Mouse (Mus musculus) forebrain, embryonic 15.5 days (tissue): Measurements from ENCODE around the gene Tenm4. TPM values are rescaled to one million over a fixed set of nuclear protein-coding genes. Genes with fewer than 3 reads are reported as not detected.

Source experiments
- ATAC-seq: fragments of 200-750 bp; cut with Nextera tagmentation; replicated peaks from 2 replicates; pipeline ENCODE4 v1.8.0; 2017; ENCODE audit warnings: mild to moderate bottlenecking, moderate TSS enrichment, moderate library complexity
- H3K27ac ChIP-seq: fragments of 300-500 bp; sonication (generic); replicated peaks from 2 replicates; pipeline ENCODE4 v1.5.1; 2015; ENCODE audit warnings: mild to moderate bottlenecking, inconsistent platforms
- H3K27me3 ChIP-seq: fragments of 300-500 bp; sonication (generic); 2 replicates; pipeline ENCODE4 v1.6.1; 2015; ENCODE audit warnings: inconsistent platforms
- H3K36me3 ChIP-seq: fragments of 300-500 bp; sonication (generic); 2 replicates; pipeline ENCODE4 v1.6.1; 2015; ENCODE audit warnings: mild to moderate bottlenecking, inconsistent platforms
- H3K4me1 ChIP-seq: fragments of 300-500 bp; sonication (generic); 2 replicates; pipeline ENCODE4 v1.6.1; 2015; ENCODE audit warnings: inconsistent platforms
- H3K4me2 ChIP-seq: fragments of 300-500 bp; sonication (generic); replicated peaks from 2 replicates; pipeline ENCODE4 v1.6.1; 2015; ENCODE audit warnings: mild to moderate bottlenecking, inconsistent platforms
- H3K4me3 ChIP-seq: fragments of 300-500 bp; sonication (generic); 2 replicates; pipeline ENCODE4 v1.5.1; 2015; ENCODE audit warnings: mild to moderate bottlenecking, inconsistent platforms
- H3K9ac ChIP-seq: fragments of 300-500 bp; sonication (generic); replicated peaks from 2 replicates; pipeline ENCODE4 v1.6.1; 2015; ENCODE audit warnings: mild to moderate bottlenecking, inconsistent platforms
- H3K9me3 ChIP-seq: fragments of 300-500 bp; sonication (generic); 2 replicates; pipeline ENCODE4 v1.6.1; 2016; ENCODE audit warnings: inconsistent platforms
- WGBS: fragments of 180-500 bp; shearing (Covaris S2); methylation state at CpG from one replicate; pipeline ENCODE4 v1.1.7; 2015; ENCODE audit warnings: mixed read lengths; 5-methylcytosine and 5-hydroxymethylcytosine counted together
- polyA plus RNA-seq: library from polyadenylated mRNA; unstranded; fragments of >200 nt; fragmentation: Nextera tagmentation; extraction: Ambion mirVana; gene quantifications from 2 replicates; pipeline ENCODE4 v1.2.1, GENCODE M21; 2015

The Tenm4 gene
- polyA plus RNA-seq, 1 experiment from 2014 or later: 103 TPM

- ATAC-seq: no peak
- WGBS: 78% methylated on average over 8 of the region's 8 CpGs
Measured at GRCm38 (mm10) chr7:96708968-96709367, 537.9 kb downstream of the Tenm4 start.

DNA sequence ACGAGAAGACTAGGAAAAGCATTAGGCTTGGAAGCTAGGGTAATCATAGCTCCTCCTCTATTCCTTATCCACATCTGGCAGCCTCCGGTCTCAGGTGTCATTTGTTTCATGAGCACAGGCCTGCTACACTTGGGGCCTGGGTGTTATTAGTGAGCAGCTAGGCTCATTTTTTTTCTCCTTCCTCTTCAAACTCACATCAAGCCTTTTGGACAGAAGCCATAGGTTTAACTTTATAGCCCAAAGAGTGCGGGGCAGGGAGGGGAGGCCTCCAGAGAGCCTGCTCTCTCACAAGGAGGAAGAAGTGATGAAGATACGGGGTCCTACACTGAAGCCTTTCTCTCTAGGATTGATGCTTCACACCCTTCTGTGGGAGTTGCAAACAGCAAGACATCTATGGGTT is 538.8 kb downstream of the Tenm4 start:
- ATAC-seq: no peak
- H3K36me3 ChIP-seq: 0 out of 2 replicates have a peak, but pooled peaks cover 5% of the 10 kb centered on the region
- no peaks in the 10 kb centered on the region for H3K27me3 ChIP-seq
- H3K9me3 ChIP-seq: no peaks in the 10 kb centered on the region
- H3K4me2 ChIP-seq: no peak overlapping the region
- no peak overlapping the region for H3K9ac ChIP-seq
- 87% methylated on average over 4 of the region's 4 CpGs for WGBS
- no peak overlapping the region for H3K27ac ChIP-seq
- H3K4me1 ChIP-seq: peaks cover 3% of the 10 kb centered on the region; the same call in 1 of the 2 replicates
- no peak overlapping the region for H3K4me3 ChIP-seq

More at GRCm38 (mm10) chr7:96708968-96709367, 537.9 kb downstream of the Tenm4 start:
- Histone ChIP-seq H3K27ac (no peak overlapping the region), H3K4me2 (no peak overlapping the region), H3K36me3 (0 out of 2 replicates have a peak, but pooled peaks cover 13% of the 10 kb centered on the region), H3K27me3 (no peaks in the 10 kb centered on the region), H3K4me1 (peaks cover 3% of the 10 kb centered on the region; the same call in 1 of the 2 replicates), H3K4me3 (no peak overlapping the region), H3K9ac (no peak overlapping the region), H3K9me3 (no peaks in the 10 kb centered on the region)

GRCm38 (mm10) chr7:96710658-96711071 is 539.6 kb downstream of the Tenm4 start:
- Histone ChIP-seq H3K27ac (no peak overlapping the region), H3K4me2 (no peak overlapping the region), H3K36me3 (peaks cover 6% of the 10 kb centered on the region; the same call in 1 of the 2 replicates), H3K4me3 (no peak overlapping the region), H3K4me1 (peaks cover 3% of the 10 kb centered on the region; the same call in 1 of the 2 replicates), H3K9me3 (no peaks in the 10 kb centered on the region), H3K9ac (no peak overlapping the region), H3K27me3 (no peaks in the 10 kb centered on the region)
- WGBS: 48% methylated on average over 1 of the region's 1 CpGs
- ATAC-seq: no peak

GRCm38 (mm10) chr7:96712876-96713275 is 541.8 kb downstream of the Tenm4 start:
- no peak overlapping the region for H3K9ac ChIP-seq
- ATAC-seq: no peak

GRCm38 (mm10) chr7:96716911-96717310 is 545.9 kb downstream of the Tenm4 start:
- no peak for ATAC-seq
- 87% methylated on average over 4 of the region's 4 CpGs for WGBS
- peaks cover 38% of the 10 kb centered on the region for H3K4me1 ChIP-seq
- H3K27me3 ChIP-seq: no peaks in the 10 kb centered on the region
- H3K27ac ChIP-seq: no peak overlapping the region
- H3K9me3 ChIP-seq: no peaks in the 10 kb centered on the region
- no peak overlapping the region for H3K4me2 ChIP-seq
- no peak overlapping the region for H3K9ac ChIP-seq
- H3K4me3 ChIP-seq: no peak overlapping the region
- H3K36me3 ChIP-seq: peaks cover 6% of the 10 kb centered on the region; the same call in 1 of the 2 replicates

More at GRCm38 (mm10) chr7:96712876-96713275, 541.8 kb downstream of the Tenm4 start:
- H3K4me1 ChIP-seq: peaks cover 5% of the 10 kb centered on the region; the same call in 1 of the 2 replicates
- no peak overlapping the region for H3K4me3 ChIP-seq
- no peaks in the 10 kb centered on the region for H3K9me3 ChIP-seq
- no peaks in the 10 kb centered on the region for H3K27me3 ChIP-seq
- H3K4me2 ChIP-seq: no peak overlapping the region
- H3K36me3 ChIP-seq: peaks cover 6% of the 10 kb centered on the region; the same call in 1 of the 2 replicates
- H3K27ac ChIP-seq: no peak overlapping the region

DNA sequence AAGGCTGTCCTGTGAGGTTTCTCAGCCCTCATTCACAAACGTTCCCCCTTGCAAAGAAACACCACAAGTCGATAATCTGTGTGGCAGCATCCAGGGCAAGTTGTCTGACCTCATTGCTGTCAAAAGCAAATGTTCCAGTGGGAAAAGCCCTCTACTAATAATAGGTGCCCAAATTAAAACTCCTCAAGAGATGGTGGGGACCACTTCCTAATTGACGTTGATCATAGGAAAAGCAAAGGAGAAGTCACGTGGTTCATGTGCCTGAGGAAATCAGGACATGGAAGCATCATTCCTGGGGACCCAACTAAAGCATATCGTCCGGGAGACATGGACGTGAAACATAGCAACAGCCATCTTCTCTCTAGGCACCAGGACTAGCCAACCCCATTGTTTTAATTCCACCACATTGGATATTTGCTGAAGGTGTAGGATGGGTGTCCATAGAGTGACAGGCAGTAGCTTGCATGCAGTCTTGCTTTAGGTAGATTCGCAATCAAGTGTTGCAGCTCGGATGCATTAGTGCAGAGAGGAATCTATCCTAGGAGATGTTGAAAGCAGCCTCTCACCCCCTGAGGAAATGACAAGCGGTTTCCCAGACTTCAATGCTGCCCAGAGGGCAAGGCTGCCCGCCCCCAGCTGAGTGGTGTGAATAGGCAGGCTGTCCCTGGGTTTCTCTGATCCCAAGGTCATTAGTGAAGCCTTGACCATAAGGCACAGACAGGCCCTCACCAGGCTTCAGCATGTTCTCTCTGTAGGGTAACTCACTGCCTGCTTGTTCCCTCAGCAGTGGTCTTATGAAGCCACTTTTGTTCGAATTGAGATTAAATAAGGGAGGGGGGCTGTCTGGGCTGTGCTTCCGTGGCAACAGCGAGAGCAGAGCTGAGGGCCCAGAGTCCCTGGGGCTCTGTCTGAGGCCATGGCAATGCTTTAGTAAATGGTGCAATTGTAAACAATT is 547.4 kb downstream of the Tenm4 start:
- Histone ChIP-seq H3K9ac (0 out of 2 replicates have a peak overlapping the region, but pooled peaks have one; percentile 7), H3K36me3 (peaks cover 6% of the 10 kb centered on the region; the same call in 1 of the 2 replicates), H3K4me1 (peaks cover 38% of the 10 kb centered on the region), H3K4me2 (no peak overlapping the region), H3K9me3 (no peaks in the 10 kb centered on the region), H3K27ac (peak overlapping the region; percentile 78), H3K4me3 (no peak overlapping the region), H3K27me3 (no peaks in the 10 kb centered on the region)
- peak; percentile 81 for ATAC-seq
- 18% methylated on average over 14 of the region's 14 CpGs for WGBS

GRCm38 (mm10) chr7:96719926-96720325 is 548.9 kb downstream of the Tenm4 start:
- no peaks in the 10 kb centered on the region for H3K27me3 ChIP-seq
- no peak overlapping the region for H3K4me2 ChIP-seq
- H3K9me3 ChIP-seq: no peaks in the 10 kb centered on the region
- ATAC-seq: no peak
- H3K9ac ChIP-seq: no peak overlapping the region
- H3K4me3 ChIP-seq: no peak overlapping the region
- WGBS: 30% methylated on average over 1 of the region's 1 CpGs
- peaks cover 38% of the 10 kb centered on the region for H3K4me1 ChIP-seq
- H3K36me3 ChIP-seq: peaks cover 11% of the 10 kb centered on the region; the same call in 1 of the 2 replicates
- H3K27ac ChIP-seq: peak overlapping the region; percentile 78

GRCm38 (mm10) chr7:96720465-96720864 is 549.4 kb downstream of the Tenm4 start:
- H3K27me3 ChIP-seq: no peaks in the 10 kb centered on the region
- peak; percentile 50 for ATAC-seq
- peaks cover 6% of the 10 kb centered on the region; the same call in 1 of the 2 replicates for H3K36me3 ChIP-seq
- H3K4me2 ChIP-seq: no peak overlapping the region
- no peaks in the 10 kb centered on the region for H3K9me3 ChIP-seq
- no peak overlapping the region for H3K9ac ChIP-seq
- H3K4me1 ChIP-seq: peaks cover 38% of the 10 kb centered on the region
- H3K27ac ChIP-seq: peak overlapping the region; percentile 78
- H3K4me3 ChIP-seq: no peak overlapping the region
- 12% methylated on average over 5 of the region's 5 CpGs for WGBS

- no peak overlapping the region for H3K4me2 ChIP-seq
- no peak overlapping the region for H3K27ac ChIP-seq
- ATAC-seq: no peak
- H3K36me3 ChIP-seq: peaks cover 6% of the 10 kb centered on the region; the same call in 1 of the 2 replicates
- no peaks in the 10 kb centered on the region for H3K9me3 ChIP-seq
- H3K27me3 ChIP-seq: no peaks in the 10 kb centered on the region
- H3K9ac ChIP-seq: no peak overlapping the region
- no peak overlapping the region for H3K4me3 ChIP-seq
- peaks cover 37% of the 10 kb centered on the region for H3K4me1 ChIP-seq
- WGBS: 64% methylated on average over 3 of the region's 3 CpGs
Measured at GRCm38 (mm10) chr7:96722796-96723195, 551.8 kb downstream of the Tenm4 start.

DNA sequence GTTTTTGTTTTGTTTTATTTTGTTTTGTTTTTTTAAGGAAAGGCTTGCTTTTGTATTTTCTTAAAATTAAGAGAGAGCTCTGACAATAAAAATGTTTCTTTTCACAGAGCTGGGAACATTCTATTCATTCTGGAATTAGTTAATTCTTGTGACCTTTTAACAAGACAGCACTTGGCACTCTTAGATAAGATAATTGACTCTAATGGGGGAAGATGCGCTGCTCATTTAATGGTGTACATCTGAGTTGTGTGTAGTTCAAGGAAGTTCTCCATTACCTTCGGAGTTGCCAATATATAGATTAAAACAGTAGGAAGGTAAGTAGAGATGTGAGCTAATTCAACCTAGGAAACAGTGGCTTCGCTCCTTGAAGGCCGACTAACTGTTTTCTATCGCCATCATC is 554.6 kb downstream of the Tenm4 start:
- Histone ChIP-seq H3K4me3 (no peak overlapping the region), H3K9me3 (no peaks in the 10 kb centered on the region), H3K4me1 (peaks cover 9% of the 10 kb centered on the region), H3K27ac (no peak overlapping the region), H3K4me2 (no peak overlapping the region), H3K27me3 (no peaks in the 10 kb centered on the region), H3K9ac (no peak overlapping the region), H3K36me3 (peaks cover 15% of the 10 kb centered on the region; the same call in 1 of the 2 replicates)
- 91% methylated on average over 5 of the region's 5 CpGs for WGBS
- ATAC-seq: no peak

DNA sequence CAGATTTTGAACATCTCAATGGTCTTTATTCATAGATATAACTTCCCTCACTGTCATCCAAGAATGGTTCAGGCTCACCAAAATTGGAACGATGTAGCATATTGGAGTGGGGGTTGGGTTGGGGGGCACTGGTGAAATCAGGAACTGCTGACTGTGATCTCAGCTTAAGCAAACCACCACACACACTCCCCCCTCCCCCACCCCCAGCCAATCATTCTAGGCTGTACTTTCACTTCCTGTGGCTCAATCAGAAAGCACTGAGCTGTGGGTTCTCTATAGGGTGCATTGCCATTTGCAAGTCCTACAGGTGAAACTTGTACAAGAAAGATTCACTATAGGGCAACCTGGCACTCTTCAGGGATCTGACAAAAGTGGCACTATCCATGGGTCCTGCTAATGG is 559.3 kb downstream of the Tenm4 start:
- 100% methylated on average over 1 of the region's 1 CpGs for WGBS
- no peak overlapping the region for H3K27ac ChIP-seq
- H3K4me3 ChIP-seq: no peak overlapping the region
- H3K27me3 ChIP-seq: no peaks in the 10 kb centered on the region
- H3K36me3 ChIP-seq: 0 out of 2 replicates have a peak, but pooled peaks cover 9% of the 10 kb centered on the region
- no peak overlapping the region for H3K9ac ChIP-seq
- no peaks in the 10 kb centered on the region for H3K9me3 ChIP-seq
- no peak for ATAC-seq
- no peak overlapping the region for H3K4me2 ChIP-seq
- H3K4me1 ChIP-seq: no peaks in the 10 kb centered on the region

GRCm38 (mm10) chr7:96731947-96732346 is 560.9 kb downstream of the Tenm4 start:
- no peaks in the 10 kb centered on the region for H3K27me3 ChIP-seq
- no peak for ATAC-seq
- H3K36me3 ChIP-seq: peaks cover 19% of the 10 kb centered on the region; the same call in 1 of the 2 replicates
- H3K4me2 ChIP-seq: no peak overlapping the region
- no peak overlapping the region for H3K9ac ChIP-seq
- no peak overlapping the region for H3K27ac ChIP-seq
- H3K4me3 ChIP-seq: no peak overlapping the region
- H3K4me1 ChIP-seq: no peaks in the 10 kb centered on the region
- WGBS: 80% methylated on average over 4 of the region's 4 CpGs
- H3K9me3 ChIP-seq: no peaks in the 10 kb centered on the region
